Mouse (Mus musculus) heart, postnatal 0 days (tissue): ENCODE measurements at regions not wholly inside any gene's neighbourhood (a gene's known extent, or its start where the extent isn't known, plus 50 kb on each side); places are given as distances from the start of the nearest gene placed in this dataset.
"Not testable (repeated sequence)": the region's sequence is repeated elsewhere in the genome, so short reads cannot be mapped to it uniquely, and the experiment has no call there.

Experiments used
- ATAC-seq: fragments of 200-750 bp; cut with Nextera tagmentation; 2 replicates; pipeline ENCODE4 v1.8.0; 2017; ENCODE audit warnings: low read depth, moderate number of reproducible peaks, moderate library complexity; ENCODE audit not compliant: insufficient read depth
- DNase-seq: peaks from one replicate; pipeline ENCODE4 v3.0.0-alpha.2; 2016; ENCODE audit warnings: low spot score
- H3K27ac ChIP-seq: fragments of 300-500 bp; sonication (generic); 2 replicates; pipeline ENCODE4 v1.5.1; 2014; ENCODE audit warnings: low read depth, mild to moderate bottlenecking
- H3K27me3 ChIP-seq: fragments of 300-500 bp; sonication (generic); 2 replicates; pipeline ENCODE4 v1.6.1; 2014; ENCODE audit warnings: low read length, mixed read lengths; ENCODE audit not compliant: control insufficient read depth, insufficient read depth
- H3K36me3 ChIP-seq: fragments of 300-500 bp; sonication (generic); replicated peaks from 2 replicates; pipeline ENCODE4 v1.6.1; 2014; ENCODE audit warnings: low read length, mixed read lengths; ENCODE audit not compliant: control insufficient read depth, insufficient read depth
- H3K4me1 ChIP-seq: fragments of 300-500 bp; sonication (generic); 2 replicates; pipeline ENCODE4 v1.6.1; 2014; ENCODE audit warnings: antibody characterized with exemption; ENCODE audit not compliant: control insufficient read depth, insufficient read depth
- H3K4me2 ChIP-seq: fragments of 300-500 bp; sonication (generic); 2 replicates; pipeline ENCODE4 v1.6.1; 2014; ENCODE audit warnings: low read depth, mild to moderate bottlenecking, low read length, moderate library complexity
- H3K4me3 ChIP-seq: fragments of 300-500 bp; sonication (generic); 2 replicates; pipeline ENCODE4 v1.5.1; 2014; ENCODE audit warnings: low read depth, low read length
- H3K9ac ChIP-seq: fragments of 300-500 bp; sonication (generic); replicated peaks from 2 replicates; pipeline ENCODE4 v1.6.1; 2014; ENCODE audit warnings: low read depth, low read length, mixed read lengths
- H3K9me3 ChIP-seq: fragments of 300-500 bp; sonication (generic); replicated peaks from 2 replicates; pipeline ENCODE4 v1.6.1; 2016; ENCODE audit warnings: low read length; ENCODE audit not compliant: control insufficient read depth
- CTCF ChIP-seq: IDR thresholded peaks from 2 replicates; pipeline ENCODE4 v1.5.1; 2016; ENCODE audit warnings: antibody characterized with exemption, control low read depth, low read depth
- EP300 ChIP-seq: IDR thresholded peaks from 2 replicates; pipeline ENCODE4 v1.6.1; 2016; ENCODE audit warnings: antibody characterized with exemption, low read depth
- WGBS: fragments of 180-500 bp; shearing (Covaris S2); extraction: QIAGEN DNeasy Blood & Tissue Kit; methylation state at CpG from one replicate; pipeline ENCODE4 v1.1.7; 2014; 5-methylcytosine and 5-hydroxymethylcytosine counted together

- ATAC-seq: no peak
- no peaks in the 10 kb centered on the region for H3K36me3 ChIP-seq
- no peak overlapping the region for H3K4me3 ChIP-seq
- DNase-seq: no peak
- no peaks in the 10 kb centered on the region for H3K9me3 ChIP-seq
- H3K9ac ChIP-seq: no peak overlapping the region
- TF ChIP-seq EP300 (no peak), CTCF (no peak)
- H3K27me3 ChIP-seq: no peaks in the 10 kb centered on the region
- H3K27ac ChIP-seq: no peak overlapping the region
- no peak overlapping the region for H3K4me2 ChIP-seq
- H3K4me1 ChIP-seq: no peaks in the 10 kb centered on the region
Measured at GRCm38 (mm10) chr17:4620361-4620760, 373.8 kb upstream of the Arid1b start.

GRCm38 (mm10) chr17:4626126-4626525 lies 368.0 kb upstream of the Arid1b start:
- DNase-seq, H3K36me3 ChIP-seq, H3K4me1 ChIP-seq, H3K9ac ChIP-seq, H3K9me3 ChIP-seq, H3K27me3 ChIP-seq, H3K4me3 ChIP-seq, ATAC-seq, H3K4me2 ChIP-seq, H3K27ac ChIP-seq: not testable (repeated sequence)
- 85% methylated on average over 1 of the region's 1 CpGs for WGBS

GRCm38 (mm10) chr17:4627542-4627941 lies 366.6 kb upstream of the Arid1b start:
- DNase-seq: no peak
- no peak for ATAC-seq
- Histone ChIP-seq H3K27me3 (no peaks in the 10 kb centered on the region), H3K36me3 (no peaks in the 10 kb centered on the region), H3K4me1 (no peaks in the 10 kb centered on the region), H3K27ac (no peak overlapping the region), H3K9me3 (no peaks in the 10 kb centered on the region), H3K4me3 (no peak overlapping the region), H3K9ac (no peak overlapping the region), H3K4me2 (no peak overlapping the region)
- TF ChIP-seq CTCF (no peak), EP300 (no peak)
- WGBS: 82% methylated on average over 7 of the region's 7 CpGs

- no peaks in the 10 kb centered on the region for H3K9me3 ChIP-seq
- H3K4me2 ChIP-seq: no peak overlapping the region
- no peak for DNase-seq
- H3K4me3 ChIP-seq: no peak overlapping the region
- 86% methylated on average over 4 of the region's 4 CpGs for WGBS
- no peak for ATAC-seq
- H3K27ac ChIP-seq: no peak overlapping the region
- H3K9ac ChIP-seq: no peak overlapping the region
- no peaks in the 10 kb centered on the region for H3K4me1 ChIP-seq
- no peaks in the 10 kb centered on the region for H3K27me3 ChIP-seq
- TF ChIP-seq EP300 (no peak), CTCF (no peak)
- no peaks in the 10 kb centered on the region for H3K36me3 ChIP-seq
Measured at GRCm38 (mm10) chr17:4631122-4631521, 363.0 kb upstream of the Arid1b start.

GRCm38 (mm10) chr17:4632506-4632905 lies 361.6 kb upstream of the Arid1b start:
- Histone ChIP-seq H3K4me3 (no peak overlapping the region), H3K9me3 (no peaks in the 10 kb centered on the region), H3K36me3 (no peaks in the 10 kb centered on the region), H3K27me3 (no peaks in the 10 kb centered on the region), H3K9ac (no peak overlapping the region), H3K4me1 (peaks cover 5% of the 10 kb centered on the region; the same call in 1 of the 2 replicates), H3K27ac (no peak overlapping the region), H3K4me2 (no peak overlapping the region)
- TF ChIP-seq CTCF (no peak), EP300 (no peak)
- 77% methylated on average over 2 of the region's 2 CpGs for WGBS
- ATAC-seq (no peak), DNase-seq (no peak)

- ATAC-seq: no peak
- H3K27me3 ChIP-seq: no peaks in the 10 kb centered on the region
- no peak overlapping the region for H3K9ac ChIP-seq
- TF ChIP-seq EP300 (no peak), CTCF (no peak)
- H3K9me3 ChIP-seq: no peaks in the 10 kb centered on the region
- 49% methylated on average over 3 of the region's 3 CpGs for WGBS
- DNase-seq: no peak
- no peak overlapping the region for H3K4me2 ChIP-seq
- peaks cover 5% of the 10 kb centered on the region; the same call in 1 of the 2 replicates for H3K4me1 ChIP-seq
- H3K4me3 ChIP-seq: no peak overlapping the region
- H3K27ac ChIP-seq: no peak overlapping the region
- H3K36me3 ChIP-seq: no peaks in the 10 kb centered on the region
Measured at GRCm38 (mm10) chr17:4633771-4634170, 360.4 kb upstream of the Arid1b start.
